In genomic region chr4:129555421-129555861, GRCm38 (mm10) we compare ENCODE assay signal across 8 mouse cellular contexts. TPM values are rescaled to one million over a fixed set of nuclear protein-coding genes. Genes with fewer than 3 reads are reported as not detected.
DNase-seq lines count a peak whose midpoint lies in the region; ATAC-seq and TF ChIP-seq lines count a peak whose summit lies in the region.

No protein-coding gene starts in this region.

- no peak overlapping the region; the same call in 1 of the 2 replicates for H3K9ac ChIP-seq in heart, postnatal 0 days (replicated peaks; ENCODE audit: low read depth, low read length)

- H3K27me3 ChIP-seq in heart, postnatal 0 days (ENCODE audit: control insufficient read depth, insufficient read depth, low read length) = no peaks in the 10 kb centered on the region

- H3K4me2 ChIP-seq in heart, postnatal 0 days (ENCODE audit: low read depth, low read length) = peak overlapping the region; percentile 85

- no peak overlapping the region for H3K27ac ChIP-seq in heart, postnatal 0 days (ENCODE audit: low read depth)
- no peak overlapping the region for H3K27ac ChIP-seq in olfactory bulb, adult 2 months (ENCODE audit: insufficient read depth, low read depth, low read length)

- H3K36me3 ChIP-seq in heart, postnatal 0 days (replicated peaks; ENCODE audit: control insufficient read depth, insufficient read depth, low read length) = no peaks in the 10 kb centered on the region

- no peak for TF ChIP-seq EP300 in heart, postnatal 0 days (IDR thresholded peaks at IDR 0.05; ENCODE audit: low read depth)

- no peaks in the 10 kb centered on the region for H3K9me3 ChIP-seq in heart, postnatal 0 days (replicated peaks; ENCODE audit: control insufficient read depth, low read length)

- peak; percentile 52 for TF ChIP-seq CTCF in heart, postnatal 0 days (IDR thresholded peaks at IDR 0.05; ENCODE audit: low read depth)
- peak; percentile 30; the same call in 1 of the 2 replicates for TF ChIP-seq CTCF in olfactory bulb, adult 2 months (IDR thresholded peaks at IDR 0.05; ENCODE audit: insufficient read depth, low read depth, low read length)

- H3K4me3 ChIP-seq in heart, postnatal 0 days (ENCODE audit: low read depth, low read length) = peak overlapping the region; percentile 56
- H3K4me3 ChIP-seq in olfactory bulb, adult 2 months (ENCODE audit: insufficient read depth, low read depth, low read length) = peak overlapping the region; percentile 40

- ATAC-seq in heart, postnatal 0 days (ENCODE audit: insufficient read depth, low read depth) = peak; percentile 43; the same call in 1 of the 2 replicates

- H3K4me1 ChIP-seq in heart, postnatal 0 days (ENCODE audit: control insufficient read depth, insufficient read depth) = peaks cover 13% of the 10 kb centered on the region
- H3K4me1 ChIP-seq in olfactory bulb, adult 2 months (ENCODE audit: control insufficient read depth, insufficient read depth, low read length) = peaks cover 10% of the 10 kb centered on the region

- WGBS in heart, postnatal 0 days = 5% methylated on average over 16 of the region's 16 CpGs
- WGBS in olfactory bulb, adult 2 months = 5% methylated on average over 16 of the region's 16 CpGs

- no peak for TF ChIP-seq POLR2A in olfactory bulb, adult 2 months (IDR thresholded peaks at IDR 0.05; ENCODE audit: insufficient read depth, low read depth, low read length)

- peak; percentile 70 for DNase-seq in A20 (ENCODE audit: low read depth, low spot score)
- DNase-seq in adrenal gland, adult 8-10 months = peak; percentile 56
- peak; percentile 82 for DNase-seq in embryo, embryonic 10.5 days (ENCODE audit: low spot score)
- no peak for DNase-seq in heart, postnatal 0 days (ENCODE audit: low spot score)
- peak; percentile 78 to 84 for DNase-seq in kidney, postnatal 4 days
- peak; percentile 70 for DNase-seq in lung, postnatal 10 days
- peak; percentile 24 to 37 for DNase-seq in urinary bladder, postnatal 36 days (ENCODE audit: low spot score in 2 of 2)

RNA-seq across cellular contexts. Expression of gene Hdac1, which starts 12.9 kb away (rescaled TPM):
- 10 to 100 TPM; 41.0 to 84.1 (median 61.0) TPM for total RNA-seq in adrenal gland, adult 8-10 months (2022)
- 25.8 and 34.5 TPM in 2 replicates for total RNA-seq in heart, postnatal 0 days (2014; rRNA removed; ENCODE audit: low replicate concordance)
- polyA plus RNA-seq in heart, postnatal 0 days (2015; fragmentation: Nextera tagmentation; extraction: Ambion mirVana) = 73.6 and 77.9 TPM in 2 replicates
- not detected in 2 replicates for polyA plus RNA-seq in olfactory bulb, adult 2 months (2012; ENCODE audit: insufficient read depth, insufficient read length, low replicate concordance, missing spikeins)

RNA-seq across cellular contexts. Expression of gene Lck, which starts 18.0 kb away (rescaled TPM):
- total RNA-seq in adrenal gland, adult 8-10 months (2022) = 1 to 10 TPM; 1.9 to 3.5 (median 2.6) TPM
- total RNA-seq in heart, postnatal 0 days (2014; rRNA removed; ENCODE audit: low replicate concordance) = 2.0 and 8.9 TPM in 2 replicates
- polyA plus RNA-seq in heart, postnatal 0 days (2015; fragmentation: Nextera tagmentation; extraction: Ambion mirVana) = 0.71 and 0.99 TPM in 2 replicates
- 579 and 1,574 TPM in 2 replicates for polyA plus RNA-seq in olfactory bulb, adult 2 months (2012; ENCODE audit: insufficient read depth, insufficient read length, low replicate concordance, missing spikeins)

RNA-seq across cellular contexts. Expression of gene Fam167b, which starts 22.9 kb away (rescaled TPM):
- total RNA-seq in adrenal gland, adult 8-10 months (2022) = 10 to 100 TPM; 25.5 to 43.5 (median 29.0) TPM
- total RNA-seq in heart, postnatal 0 days (2014; rRNA removed; ENCODE audit: low replicate concordance) = 4.6 and 6.2 TPM in 2 replicates
- polyA plus RNA-seq in heart, postnatal 0 days (2015; fragmentation: Nextera tagmentation; extraction: Ambion mirVana) = 6.1 and 6.2 TPM in 2 replicates
- polyA plus RNA-seq in olfactory bulb, adult 2 months (2012; ENCODE audit: insufficient read depth, insufficient read length, low replicate concordance, missing spikeins) = not detected in 2 replicates

RNA-seq across cellular contexts. Expression of gene Marcksl1, which starts 42.1 kb away (rescaled TPM):
- 10 to 100 TPM; 36.0 to 48.0 (median 43.9) TPM for total RNA-seq in adrenal gland, adult 8-10 months (2022)
- 183 and 192 TPM in 2 replicates for total RNA-seq in heart, postnatal 0 days (2014; rRNA removed; ENCODE audit: low replicate concordance)
- polyA plus RNA-seq in heart, postnatal 0 days (2015; fragmentation: Nextera tagmentation; extraction: Ambion mirVana) = 135 and 138 TPM in 2 replicates
- 192 TPM in 1 of 2 replicates, not detected in the other for polyA plus RNA-seq in olfactory bulb, adult 2 months (2012; ENCODE audit: insufficient read depth, insufficient read length, low replicate concordance, missing spikeins)

RNA-seq across cellular contexts. Expression of gene Eif3i, which starts 45.0 kb away (rescaled TPM):
- 100 to 1,000 TPM; 174 to 190 (median 182) TPM for total RNA-seq in adrenal gland, adult 8-10 months (2022)
- 408 and 443 TPM in 2 replicates for total RNA-seq in heart, postnatal 0 days (2014; rRNA removed; ENCODE audit: low replicate concordance)
- polyA plus RNA-seq in heart, postnatal 0 days (2015; fragmentation: Nextera tagmentation; extraction: Ambion mirVana) = 169 and 172 TPM in 2 replicates
- not detected in 2 replicates for polyA plus RNA-seq in olfactory bulb, adult 2 months (2012; ENCODE audit: insufficient read depth, insufficient read length, low replicate concordance, missing spikeins)
